Comparison of ENCODE assay signal across 8 mouse cellular contexts in the genomic region with DNA sequence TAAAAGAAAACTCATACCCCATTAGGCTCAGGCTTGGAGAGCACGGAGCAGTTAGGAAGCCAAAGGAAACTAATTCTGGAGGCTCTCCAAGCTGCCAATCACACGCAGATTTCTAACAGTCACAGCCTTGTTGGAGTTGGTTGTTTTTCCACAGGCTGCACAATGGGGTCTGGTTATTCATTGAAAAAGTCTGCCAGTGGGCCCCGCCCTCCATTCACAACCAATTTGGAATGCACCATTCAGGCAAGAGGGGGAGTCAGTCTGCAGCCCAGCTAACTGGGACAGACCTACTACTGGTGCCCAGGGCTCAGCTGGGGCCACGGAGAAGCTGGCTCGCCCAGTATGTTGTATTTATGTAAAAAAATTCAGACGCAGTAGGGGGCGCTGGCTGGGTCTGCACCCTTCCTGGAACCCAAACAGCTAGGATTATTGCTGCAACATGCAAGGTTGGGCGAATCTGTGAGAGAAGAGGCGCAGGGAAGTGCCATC. TPM values are rescaled to one million over a fixed set of nuclear protein-coding genes. Genes with fewer than 3 reads are reported as not detected.
DNase-seq lines count a peak whose midpoint lies in the region; ATAC-seq and TF ChIP-seq lines count a peak whose summit lies in the region.

No protein-coding gene starts in this region.

- TF ChIP-seq CTCF in lung, adult 2 months (IDR thresholded peaks at IDR 0.05; ENCODE audit: insufficient read depth, low read length), result peak; percentile 17; the same call in 1 of the 2 replicates

- peaks cover 52% of the 10 kb centered on the region for H3K27me3 ChIP-seq in hindbrain, embryonic 13.5 days

- peak overlapping the region; percentile 52 for H3K4me2 ChIP-seq in hindbrain, embryonic 13.5 days

- ATAC-seq in hindbrain, embryonic 13.5 days (ENCODE audit: low FRiP score), result peak; percentile 93

- peak overlapping the region; percentile 63 for H3K27ac ChIP-seq in hindbrain, embryonic 13.5 days

- TF ChIP-seq POLR2A in lung, adult 2 months (IDR thresholded peaks at IDR 0.05; ENCODE audit: borderline replicate concordance, extremely low read depth, low read depth, low read length), result no peak

- H3K36me3 ChIP-seq in hindbrain, embryonic 13.5 days, result no peaks in the 10 kb centered on the region

- WGBS in hindbrain, embryonic 13.5 days, result under 1% methylated on average over 9 of the region's 9 CpGs
- 13% methylated on average over 9 of the region's 9 CpGs for WGBS in lung, adult 2 months

- H3K4me1 ChIP-seq in hindbrain, embryonic 13.5 days (replicated peaks), result peaks cover 41% of the 10 kb centered on the region
- no peaks in the 10 kb centered on the region for H3K4me1 ChIP-seq in lung, adult 2 months (ENCODE audit: control insufficient read depth, insufficient read depth, low read length)

- peak overlapping the region; percentile 11; the same call in 1 of the 2 replicates for H3K4me3 ChIP-seq in hindbrain, embryonic 13.5 days
- H3K4me3 ChIP-seq in lung, adult 2 months (replicated peaks; ENCODE audit: extremely low read depth, low read depth, low read length), result no peak overlapping the region

- DNase-seq in adipocyte (ENCODE audit: low spot score), result peak; percentile 63
- peak; percentile 64 to 85 for DNase-seq in cerebellum, postnatal 4 days (ENCODE audit: low spot score in 2 of 2)
- DNase-seq in gastrocnemius, adult 18-20 months (ENCODE audit: low spot score), result peak; percentile 43
- peak; percentile 87 to 90 for DNase-seq in layer of hippocampus, postnatal 10 days (ENCODE audit: low spot score in 2 of 2)
- DNase-seq in lung, adult 2 months, result peak; percentile 64
- peak; percentile 95 for DNase-seq in retina, embryonic 14.5 days (ENCODE audit: low spot score)
- peak; percentile 92 for DNase-seq in yolk sac, embryonic 10.5 days (ENCODE audit: low spot score)

- H3K9ac ChIP-seq in hindbrain, embryonic 13.5 days, result peak overlapping the region; percentile 35; the same call in 1 of the 2 replicates

- no peaks in the 10 kb centered on the region for H3K9me3 ChIP-seq in hindbrain, embryonic 13.5 days

RNA-seq across cellular contexts. Expression of gene Etv5, which starts 10.6 kb away (rescaled TPM):
- 1 to 10 TPM; 6.9 to 7.0 TPM for total RNA-seq in gastrocnemius, adult 18-20 months (2021)
- 17.7 and 18.9 TPM in 2 replicates for polyA plus RNA-seq in hindbrain, embryonic 13.5 days (2015; fragmentation: Nextera tagmentation; extraction: Ambion mirVana)
- 10 to 100 TPM; 38.8 to 39.7 TPM for total RNA-seq in layer of hippocampus, postnatal 10 days (2021)
- polyA plus RNA-seq in lung, adult 2 months (2012; rRNA removed), result 88.0 and 92.8 TPM in 2 replicates

Comparison
In these comparisons a context has a peak if more than half of its experiments do, and no peak if none do; other contexts are left out.
1. DNase-seq: peak in every context shown above with its lines; median percentile 95 in retina, embryonic 14.5 days; 92 in yolk sac, embryonic 10.5 days; 88 in layer of hippocampus, postnatal 10 days; 74 in cerebellum, postnatal 4 days; 64 in lung, adult 2 months; 63 in adipocyte; 43 in gastrocnemius, adult 18-20 months.
2. RNA of gene Etv5, which starts 10.6 kb away (total RNA-seq): 38.8 to 39.7 TPM in layer of hippocampus, postnatal 10 days; 6.9 to 7.0 TPM in gastrocnemius, adult 18-20 months; every median in the first group is over 4 times any median in the second.